Mouse (Mus musculus) limb, embryonic 15.5 days (tissue): ENCODE measurements around the gene Zg16. TPM values are rescaled to one million over a fixed set of nuclear protein-coding genes. Genes with fewer than 3 reads are reported as not detected.

Source experiments
- ATAC-seq: fragments of 200-750 bp; cut with Nextera tagmentation; 2 replicates; pipeline ENCODE4 v1.8.0; 2017; ENCODE audit warnings: low read depth, moderate TSS enrichment; ENCODE audit not compliant: insufficient number of reproducible peaks, low FRiP score, low TSS enrichment
- H3K27ac ChIP-seq: fragments of 300-500 bp; sonication (generic); 2 replicates; pipeline ENCODE4 v1.5.1; 2015; ENCODE audit warnings: moderate library complexity, mild to moderate bottlenecking, inconsistent platforms
- H3K27me3 ChIP-seq: fragments of 300-500 bp; sonication (generic); 2 replicates; pipeline ENCODE4 v1.6.1; 2015; ENCODE audit warnings: inconsistent platforms
- H3K36me3 ChIP-seq: fragments of 300-500 bp; sonication (generic); 2 replicates; pipeline ENCODE4 v1.6.1; 2015; ENCODE audit warnings: inconsistent platforms
- H3K4me1 ChIP-seq: fragments of 300-500 bp; sonication (generic); 2 replicates; pipeline ENCODE4 v1.6.1; 2015; ENCODE audit warnings: inconsistent platforms
- H3K4me2 ChIP-seq: fragments of 300-500 bp; sonication (generic); 2 replicates; pipeline ENCODE4 v1.6.1; 2015; ENCODE audit warnings: mild to moderate bottlenecking, inconsistent platforms
- H3K4me3 ChIP-seq: fragments of 300-500 bp; sonication (generic); 2 replicates; pipeline ENCODE4 v1.5.1; 2015; ENCODE audit warnings: mild to moderate bottlenecking, inconsistent platforms
- H3K9ac ChIP-seq: fragments of 300-500 bp; sonication (generic); 2 replicates; pipeline ENCODE4 v1.6.1; 2015; ENCODE audit warnings: inconsistent platforms
- H3K9me3 ChIP-seq: fragments of 300-500 bp; sonication (generic); 2 replicates; pipeline ENCODE4 v1.6.1; 2016; ENCODE audit warnings: inconsistent platforms
- WGBS: fragments of 180-500 bp; shearing (Covaris S2); methylation state at CpG from one replicate; pipeline ENCODE4 v1.1.7; 2015; 5-methylcytosine and 5-hydroxymethylcytosine counted together
- microRNA-seq: library from miRNA; unstranded; fragments of <30 nt; microRNA quantifications from one replicate; pipeline ENCODE4, GENCODE M21; 2016
- polyA plus RNA-seq: library from polyadenylated mRNA; unstranded; fragments of >200 nt; fragmentation: Nextera tagmentation; extraction: Ambion mirVana; gene quantifications from 2 replicates; pipeline ENCODE4 v1.2.1, GENCODE M21; 2015

The Zg16 gene
- polyA plus RNA-seq, 1 experiment from 2014 or later: not detected

- Histone ChIP-seq H3K4me1 (peaks cover 13% of the 10 kb centered on the region), H3K27ac (no peak overlapping the region), H3K36me3 (peaks cover 12% of the 10 kb centered on the region; the same call in 1 of the 2 replicates), H3K9me3 (no peaks in the 10 kb centered on the region), H3K9ac (no peak overlapping the region), H3K4me3 (no peak overlapping the region), H3K27me3 (no peaks in the 10 kb centered on the region), H3K4me2 (no peak overlapping the region)
- no peak for ATAC-seq
- WGBS: 76% methylated on average over 6 of the region's 6 CpGs
Observed at GRCm38 (mm10) chr7:127007313-127008024, 79.7 kb downstream of the Zg16 start.

- ATAC-seq: no peak
- Histone ChIP-seq H3K9ac (no peak overlapping the region), H3K27me3 (no peaks in the 10 kb centered on the region), H3K27ac (no peak overlapping the region), H3K36me3 (no peaks in the 10 kb centered on the region), H3K4me3 (no peak overlapping the region), H3K4me1 (peaks cover 12% of the 10 kb centered on the region), H3K4me2 (no peak overlapping the region), H3K9me3 (no peaks in the 10 kb centered on the region)
- 72% methylated on average over 4 of the region's 4 CpGs for WGBS
Observed at GRCm38 (mm10) chr7:127004122-127004875, 82.8 kb downstream of the Zg16 start.

- Histone ChIP-seq H3K4me1 (peaks cover 8% of the 10 kb centered on the region), H3K36me3 (no peaks in the 10 kb centered on the region), H3K27me3 (no peaks in the 10 kb centered on the region), H3K4me2 (no peak overlapping the region), H3K4me3 (no peak overlapping the region), H3K9ac (no peak overlapping the region), H3K9me3 (no peaks in the 10 kb centered on the region), H3K27ac (no peak overlapping the region)
- ATAC-seq: no peak
- WGBS: 87% methylated on average over 5 of the region's 5 CpGs
Observed at GRCm38 (mm10) chr7:127003620-127004019, 83.5 kb downstream of the Zg16 start.

Small RNA genes within 50 kb of the gene (microRNA-seq; reads per million reads assigned to microRNA genes)
- gene Gm44343: not detected

Other genes with a start within 250 kb of the Zg16 start
- gene Doc2a, start 239.9 kb downstream of the Zg16 start, polyA plus RNA-seq: 0.57 and 0.82 TPM in 2 replicates
- 26.7 and 30.1 TPM in 2 replicates for gene Hirip3, start 225.4 kb downstream of the Zg16 start, polyA plus RNA-seq
- gene Ino80e, start 225.0 kb downstream of the Zg16 start, polyA plus RNA-seq: 80.7 and 82.1 TPM in 2 replicates
- gene Taok2, start 202.6 kb downstream of the Zg16 start, polyA plus RNA-seq: 40.9 and 46.3 TPM in 2 replicates
- gene Tmem219, start 164.4 kb downstream of the Zg16 start, polyA plus RNA-seq: 31.3 and 35.1 TPM in 2 replicates
- 13.5 and 15.3 TPM in 2 replicates for gene Kctd13, start 158.4 kb downstream of the Zg16 start, polyA plus RNA-seq
- gene Asphd1, start 137.7 kb downstream of the Zg16 start, polyA plus RNA-seq: 0.10 TPM in 1 of 2 replicates, not detected in the other
- 0.46 and 0.50 TPM in 2 replicates for gene Sez6l2, start 136.8 kb downstream of the Zg16 start, polyA plus RNA-seq
- gene Cdipt, start 111.4 kb downstream of the Zg16 start, polyA plus RNA-seq: 105 and 119 TPM in 2 replicates
- gene Cdiptos, start 111.2 kb downstream of the Zg16 start, polyA plus RNA-seq: 1.5 and 1.6 TPM in 2 replicates
- 13.1 and 17.0 TPM in 2 replicates for gene Mvp, start 72.7 kb downstream of the Zg16 start, polyA plus RNA-seq
- 0.63 and 1.8 TPM in 2 replicates for gene Pagr1b, start 70.8 kb downstream of the Zg16 start, polyA plus RNA-seq
- 46.7 and 85.6 TPM in 2 replicates for gene Pagr1a, start 70.0 kb downstream of the Zg16 start, polyA plus RNA-seq
- 28.9 and 58.2 TPM in 2 replicates for gene Gm42742, start 66.2 kb downstream of the Zg16 start, polyA plus RNA-seq
- gene Prrt2, start 66.1 kb downstream of the Zg16 start, polyA plus RNA-seq: 16.5 and 17.5 TPM in 2 replicates
- gene Maz, start 60.3 kb downstream of the Zg16 start, polyA plus RNA-seq: 49.8 and 54.8 TPM in 2 replicates
- 90.7 and 96.9 TPM in 2 replicates for gene Kif22, start 44.9 kb downstream of the Zg16 start, polyA plus RNA-seq
- 5.3 and 6.1 TPM in 2 replicates for gene AI467606, start 4.0 kb upstream of the Zg16 start, polyA plus RNA-seq
- gene Qprt, start 34.9 kb upstream of the Zg16 start, polyA plus RNA-seq: 4.1 and 6.3 TPM in 2 replicates
- gene Spn, start 50.5 kb upstream of the Zg16 start, polyA plus RNA-seq: 0.81 and 0.84 TPM in 2 replicates
- gene Cd2bp2, start 108.7 kb upstream of the Zg16 start, polyA plus RNA-seq: 53.6 and 55.1 TPM in 2 replicates
- gene Tbc1d10b, start 121.1 kb upstream of the Zg16 start, polyA plus RNA-seq: 24.6 and 25.5 TPM in 2 replicates
- 422 and 1,232 TPM in 2 replicates for gene Mylpf, start 121.6 kb upstream of the Zg16 start, polyA plus RNA-seq
- gene Zfp553, start 145.7 kb upstream of the Zg16 start, polyA plus RNA-seq: 37.3 and 38.4 TPM in 2 replicates
- 19.6 and 22.7 TPM in 2 replicates for gene Sept1, start 145.8 kb upstream of the Zg16 start, polyA plus RNA-seq
- 69.7 and 71.7 TPM in 2 replicates for gene Zfp771, start 156.9 kb upstream of the Zg16 start, polyA plus RNA-seq
- 127 and 138 TPM in 2 replicates for gene Dctpp1, start 173.4 kb upstream of the Zg16 start, polyA plus RNA-seq
- 56.7 and 59.1 TPM in 2 replicates for gene Sephs2, start 186.7 kb upstream of the Zg16 start, polyA plus RNA-seq
- 1.2 and 1.3 TPM in 2 replicates for gene Itgal, start 208.9 kb upstream of the Zg16 start, polyA plus RNA-seq